Mouse (Mus musculus): ENCODE data around the gene Tcp11l1. TPM values are rescaled to one million over a fixed set of nuclear protein-coding genes. Genes with fewer than 3 reads are reported as not detected.

Tcp11l1 gene
- polyA plus RNA-seq, 1 experiment from 2014 or later = 36.5 TPM

DNA sequence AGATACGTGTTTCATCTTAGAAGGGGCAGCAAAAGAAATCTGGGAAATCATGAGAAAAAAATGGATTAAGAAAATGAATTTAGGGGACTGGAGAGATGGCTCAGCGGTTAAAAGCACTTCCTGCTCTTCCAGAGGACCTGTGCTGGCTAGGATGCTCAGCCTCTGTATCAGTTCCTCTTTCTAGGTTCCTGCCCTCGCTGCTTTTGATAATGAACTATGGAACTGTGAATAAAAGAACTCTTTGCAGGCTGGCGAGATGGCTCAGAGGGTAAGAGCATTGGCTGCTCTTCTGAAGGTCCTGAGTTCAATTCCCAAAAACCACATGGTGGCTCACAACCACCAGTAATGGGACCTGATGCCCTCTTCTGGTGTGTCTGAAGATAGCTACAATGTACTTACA is 21.2 kb downstream of the Tcp11l1 start:
- no peak overlapping the region for H3K4me2 ChIP-seq
- no peak overlapping the region for H3K27ac ChIP-seq (ENCODE audit: low read depth)
- TF ChIP-seq CTCF (IDR thresholded peaks at IDR 0.05; ENCODE audit: low read depth) = no peak
- H3K9me3 ChIP-seq (ENCODE audit: low read depth, low read length) = no peaks in the 10 kb centered on the region
- no peaks in the 10 kb centered on the region for H3K27me3 ChIP-seq (ENCODE audit: insufficient read depth, low read length)
- 84% methylated on average over 4 of the region's 4 CpGs for WGBS
- H3K4me1 ChIP-seq (ENCODE audit: insufficient read depth) = no peaks in the 10 kb centered on the region
- DNase-seq = no peak
- no peak for ATAC-seq (ENCODE audit: insufficient read depth)
- no peaks in the 10 kb centered on the region for H3K36me3 ChIP-seq (ENCODE audit: insufficient read depth)
- H3K9ac ChIP-seq = no peak overlapping the region
- H3K4me3 ChIP-seq (ENCODE audit: low read depth, low read length) = no peak overlapping the region

- Histone ChIP-seq H3K36me3 (ENCODE audit: insufficient read depth) (peaks cover 3% of the 10 kb centered on the region; the same call in 1 of the 2 replicates), H3K9me3 (ENCODE audit: low read depth, low read length) (no peaks in the 10 kb centered on the region)
- WGBS = 81% methylated on average over 8 of the region's 8 CpGs
These were observed 23.2 kb downstream of the Tcp11l1 start for GRCm38 (mm10) chr2:104688724-104689123.

GRCm38 (mm10) chr2:104688321-104688720 is 23.6 kb downstream of the Tcp11l1 start:
- Histone ChIP-seq H3K4me1 (ENCODE audit: insufficient read depth) (no peaks in the 10 kb centered on the region), H3K27ac (ENCODE audit: low read depth) (no peak overlapping the region), H3K9me3 (ENCODE audit: low read depth, low read length) (no peaks in the 10 kb centered on the region), H3K9ac (no peak overlapping the region), H3K36me3 (ENCODE audit: insufficient read depth) (peaks cover 3% of the 10 kb centered on the region; the same call in 1 of the 2 replicates), H3K4me3 (ENCODE audit: low read depth, low read length) (no peak overlapping the region), H3K4me2 (no peak overlapping the region), H3K27me3 (ENCODE audit: insufficient read depth, low read length) (no peaks in the 10 kb centered on the region)
- WGBS = 54% methylated on average over 3 of the region's 3 CpGs
- DNase-seq (no peak), ATAC-seq (ENCODE audit: insufficient read depth) (no peak)
- TF ChIP-seq CTCF (IDR thresholded peaks at IDR 0.05; ENCODE audit: low read depth) = no peak

More at GRCm38 (mm10) chr2:104688724-104689123, 23.2 kb downstream of the Tcp11l1 start:
- no peaks in the 10 kb centered on the region for H3K27me3 ChIP-seq (ENCODE audit: insufficient read depth, low read length)
- H3K4me2 ChIP-seq = no peak overlapping the region
- no peaks in the 10 kb centered on the region for H3K4me1 ChIP-seq (ENCODE audit: insufficient read depth)
- no peak overlapping the region for H3K4me3 ChIP-seq (ENCODE audit: low read depth, low read length)
- ATAC-seq (ENCODE audit: insufficient read depth) = no peak
- no peak for DNase-seq
- H3K9ac ChIP-seq = no peak overlapping the region
- no peak overlapping the region for H3K27ac ChIP-seq (ENCODE audit: low read depth)
- no peak for TF ChIP-seq CTCF (IDR thresholded peaks at IDR 0.05; ENCODE audit: low read depth)

DNA sequence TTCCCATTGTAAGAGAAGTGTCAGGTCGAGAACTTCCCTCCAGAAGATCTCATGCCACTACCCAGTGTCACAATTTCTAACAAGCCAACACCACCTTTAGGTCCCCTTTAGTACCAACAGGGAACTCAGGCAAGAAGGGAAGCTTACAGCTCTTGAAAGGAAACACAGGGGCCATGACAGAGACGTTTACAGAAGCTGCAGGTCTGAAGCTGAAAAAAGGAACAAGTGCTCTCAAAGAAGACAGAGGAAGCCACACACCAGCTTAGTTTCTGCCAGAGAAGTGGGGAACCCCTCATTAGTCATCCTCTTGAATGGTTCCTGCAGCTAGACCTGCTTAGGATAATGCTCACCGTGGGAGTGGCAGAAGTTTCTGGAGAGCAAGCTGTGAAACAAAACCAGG is 24.7 kb downstream of the Tcp11l1 start:
- no peaks in the 10 kb centered on the region for H3K27me3 ChIP-seq (ENCODE audit: insufficient read depth, low read length)
- ATAC-seq (ENCODE audit: insufficient read depth) = no peak
- WGBS = 55% methylated on average over 3 of the region's 3 CpGs
- H3K4me1 ChIP-seq (ENCODE audit: insufficient read depth) = no peaks in the 10 kb centered on the region
- no peak overlapping the region for H3K4me2 ChIP-seq
- H3K4me3 ChIP-seq (ENCODE audit: low read depth, low read length) = no peak overlapping the region
- no peak overlapping the region for H3K27ac ChIP-seq (ENCODE audit: low read depth)
- no peak for DNase-seq
- peaks cover 3% of the 10 kb centered on the region; the same call in 1 of the 2 replicates for H3K36me3 ChIP-seq (ENCODE audit: insufficient read depth)
- TF ChIP-seq CTCF (IDR thresholded peaks at IDR 0.05; ENCODE audit: low read depth) = no peak
- H3K9me3 ChIP-seq (ENCODE audit: low read depth, low read length) = no peaks in the 10 kb centered on the region
- no peak overlapping the region for H3K9ac ChIP-seq

DNA sequence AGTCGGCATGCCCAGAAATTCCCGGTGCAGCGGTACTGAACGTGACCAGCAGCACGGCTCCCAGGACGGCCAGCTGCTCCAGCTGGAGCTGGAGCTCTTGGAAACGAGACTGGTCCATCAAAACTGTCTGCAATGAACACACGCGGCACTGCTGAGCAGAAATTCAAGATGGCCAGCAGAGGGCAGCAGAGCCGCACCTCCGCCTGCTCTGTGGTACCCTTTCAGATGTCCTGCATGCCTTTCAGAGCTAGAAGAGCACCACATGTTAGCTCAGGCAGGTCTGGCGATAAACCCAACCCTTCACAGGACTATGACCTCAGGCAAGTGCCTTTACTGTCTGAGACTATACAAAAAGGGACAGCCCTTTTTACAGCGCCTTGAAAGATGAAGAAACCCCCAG is 26.6 kb downstream of the Tcp11l1 start:
- Histone ChIP-seq H3K4me1 (ENCODE audit: insufficient read depth) (no peaks in the 10 kb centered on the region), H3K9me3 (ENCODE audit: low read depth, low read length) (no peaks in the 10 kb centered on the region), H3K9ac (no peak overlapping the region), H3K27me3 (ENCODE audit: insufficient read depth, low read length) (no peaks in the 10 kb centered on the region), H3K27ac (ENCODE audit: low read depth) (no peak overlapping the region), H3K4me3 (ENCODE audit: low read depth, low read length) (no peak overlapping the region), H3K4me2 (peak overlapping the region; percentile 13; the same call in 1 of the 2 replicates), H3K36me3 (ENCODE audit: insufficient read depth) (peaks cover 6% of the 10 kb centered on the region; the same call in 1 of the 2 replicates)
- WGBS = 4% methylated on average over 13 of the region's 13 CpGs
- peak; percentile 98 for TF ChIP-seq CTCF (IDR thresholded peaks at IDR 0.05; ENCODE audit: low read depth)
- peak; percentile 93 for DNase-seq
- ATAC-seq (ENCODE audit: insufficient read depth) = peak; percentile 94

DNA sequence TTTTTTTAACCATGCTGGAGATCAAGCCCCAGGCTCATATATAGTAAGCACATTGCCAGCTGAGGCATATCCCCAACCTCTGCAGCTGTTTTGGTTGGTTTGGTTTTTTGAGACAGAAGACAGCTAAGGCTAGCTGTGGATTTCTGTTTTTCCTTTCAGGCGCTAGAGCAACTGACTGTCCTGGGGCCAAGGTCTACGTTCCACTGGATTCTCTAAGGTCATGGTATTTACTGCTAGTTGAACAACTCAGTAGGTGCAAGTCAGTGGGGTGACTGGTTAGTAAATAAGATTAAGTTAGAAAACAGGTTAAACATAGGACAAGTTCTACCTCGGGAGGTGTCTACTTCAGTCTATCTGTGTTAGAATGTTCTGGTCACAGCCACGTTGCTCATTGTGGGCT is 27.2 kb downstream of the Tcp11l1 start:
- ATAC-seq (ENCODE audit: insufficient read depth) = no peak
- H3K9me3 ChIP-seq (ENCODE audit: low read depth, low read length) = no peaks in the 10 kb centered on the region
- no peak for DNase-seq
- no peak overlapping the region for H3K9ac ChIP-seq
- 86% methylated on average over 4 of the region's 4 CpGs for WGBS
- peaks cover 6% of the 10 kb centered on the region; the same call in 1 of the 2 replicates for H3K36me3 ChIP-seq (ENCODE audit: insufficient read depth)
- H3K4me2 ChIP-seq = no peak overlapping the region
- no peak for TF ChIP-seq CTCF (IDR thresholded peaks at IDR 0.05; ENCODE audit: low read depth)
- no peaks in the 10 kb centered on the region for H3K4me1 ChIP-seq (ENCODE audit: insufficient read depth)
- no peaks in the 10 kb centered on the region for H3K27me3 ChIP-seq (ENCODE audit: insufficient read depth, low read length)
- H3K4me3 ChIP-seq (ENCODE audit: low read depth, low read length) = no peak overlapping the region
- H3K27ac ChIP-seq (ENCODE audit: low read depth) = no peak overlapping the region

GRCm38 (mm10) chr2:104677326-104677725 is 34.6 kb downstream of the Tcp11l1 start:
- no peaks in the 10 kb centered on the region for H3K9me3 ChIP-seq (ENCODE audit: low read depth, low read length)
- no peak overlapping the region for H3K4me3 ChIP-seq (ENCODE audit: low read depth, low read length)
- ATAC-seq (ENCODE audit: insufficient read depth) (no peak), DNase-seq (no peak)
- H3K4me2 ChIP-seq = no peak overlapping the region
- 65% methylated on average over 3 of the region's 3 CpGs for WGBS
- no peaks in the 10 kb centered on the region for H3K27me3 ChIP-seq (ENCODE audit: insufficient read depth, low read length)
- no peak overlapping the region for H3K27ac ChIP-seq (ENCODE audit: low read depth)
- H3K9ac ChIP-seq = no peak overlapping the region
- H3K36me3 ChIP-seq (ENCODE audit: insufficient read depth) = 0 out of 2 replicates have a peak, but pooled peaks cover 3% of the 10 kb centered on the region
- no peaks in the 10 kb centered on the region for H3K4me1 ChIP-seq (ENCODE audit: insufficient read depth)
- no peak for TF ChIP-seq CTCF (IDR thresholded peaks at IDR 0.05; ENCODE audit: low read depth)

DNA sequence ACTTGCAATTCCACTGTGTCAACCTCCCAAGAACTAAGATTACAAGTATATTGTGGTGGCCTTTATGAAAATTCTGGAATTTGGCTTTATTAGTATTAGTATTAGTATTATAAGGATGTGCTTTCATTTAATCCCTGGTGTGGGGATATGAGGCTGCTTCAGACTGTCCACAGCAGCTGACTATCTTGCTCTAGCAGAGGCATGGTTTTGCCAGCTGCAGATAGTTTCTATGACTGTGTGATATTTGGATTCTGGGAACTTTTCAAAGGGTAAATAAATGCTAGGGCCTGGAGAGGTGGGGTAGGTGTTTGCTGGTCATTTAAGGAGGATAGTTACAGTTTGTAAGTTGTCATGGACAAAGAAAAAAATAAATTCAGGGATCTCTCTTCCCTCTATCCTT is 40.2 kb downstream of the Tcp11l1 start:
- no peaks in the 10 kb centered on the region; the same call in 1 of the 2 replicates for H3K36me3 ChIP-seq (ENCODE audit: insufficient read depth)
- no peak for TF ChIP-seq CTCF (IDR thresholded peaks at IDR 0.05; ENCODE audit: low read depth)
- DNase-seq (no peak), ATAC-seq (ENCODE audit: insufficient read depth) (no peak)
- H3K4me2 ChIP-seq = no peak overlapping the region
- H3K4me3 ChIP-seq (ENCODE audit: low read depth, low read length) = no peak overlapping the region
- no peaks in the 10 kb centered on the region for H3K4me1 ChIP-seq (ENCODE audit: insufficient read depth)
- no peaks in the 10 kb centered on the region for H3K9me3 ChIP-seq (ENCODE audit: low read depth, low read length)
- H3K27me3 ChIP-seq (ENCODE audit: insufficient read depth, low read length) = no peaks in the 10 kb centered on the region
- H3K9ac ChIP-seq = no peak overlapping the region
- no peak overlapping the region for H3K27ac ChIP-seq (ENCODE audit: low read depth)

All from lung, embryonic 14.5 days (tissue).